Mouse (Mus musculus) neutrophil, adult 59 days (primary cell): Measurements from ENCODE around the gene Gm16503. TPM values are rescaled to one million over a fixed set of nuclear protein-coding genes. Genes with fewer than 3 reads are reported as not detected.

Experiments used
- total RNA-seq, 2 experiments: library from RNA; stranded (reverse); gene quantifications; 1 replicate in 1 of 2; 2 replicates in 1 of 2; pipeline ENCODE4 v1.2.4; 2023

Gm16503 gene
- not detected for total RNA-seq

DNA sequence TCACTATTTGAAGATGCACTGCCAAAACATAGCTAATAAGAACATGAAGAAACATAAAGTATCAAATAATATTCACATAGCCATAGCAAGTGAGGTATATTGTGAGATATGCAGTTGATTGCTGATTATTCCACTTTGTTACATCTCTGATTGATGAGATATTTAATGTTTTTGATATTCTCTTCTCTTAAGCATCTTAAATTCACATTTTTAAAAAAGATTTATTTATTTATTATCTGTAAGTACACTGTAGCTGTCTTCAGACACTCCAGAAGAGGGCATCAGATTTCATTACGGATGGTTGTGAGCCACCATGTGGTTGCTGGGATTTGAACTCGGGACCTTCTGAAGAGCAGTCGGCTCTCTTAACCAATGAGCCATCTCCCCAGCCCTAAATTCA is at the start of gene Gm16503:
Gene Gm16503 (plus strand): TSS at position 301 of the 400 bp plus-strand sequence.

DNA sequence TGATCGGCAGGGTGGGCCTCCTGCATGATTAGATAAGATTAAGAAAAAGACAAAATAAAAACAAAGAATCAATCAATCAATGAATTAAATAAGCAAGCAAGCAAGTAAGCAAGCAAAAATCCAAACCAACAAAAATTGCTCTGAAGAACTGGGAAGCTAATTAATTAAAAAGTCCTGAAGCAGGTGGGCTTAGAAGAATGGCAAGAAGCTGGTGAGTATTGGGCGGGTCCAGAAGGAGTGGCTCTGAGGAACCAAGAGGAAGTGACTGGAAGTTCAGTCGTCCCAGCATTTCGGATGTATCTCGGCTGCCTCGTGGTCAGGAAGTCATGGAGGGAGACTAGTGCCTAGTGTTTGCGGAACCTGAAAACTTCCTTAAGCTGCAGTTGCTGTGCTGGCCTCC is 47.9 kb upstream of the Gm16503 start, which contains the start of gene Zfp982:
Gene Zfp982 (plus strand): TSS at position 301 of the 400 bp plus-strand sequence.

GRCm38 (mm10) chr4:147553071-147553470 is 13.1 kb downstream of the Gm16503 start, which contains the start of gene Zfp985:
Gene Zfp985 (plus strand): TSS chr4:147553277.

Other genes starting within 250 kb of the Gm16503 start
- gene Zfp988, start 234.5 kb upstream of the Gm16503 start, total RNA-seq: not detected
- gene Zfp978, start 178.9 kb upstream of the Gm16503 start, total RNA-seq: not detected
- 1 to 10 TPM in 1 of 2 experiments, not detected in 1; 1.3 TPM for gene Zfp982, start 47.8 kb upstream of the Gm16503 start, total RNA-seq
- gene Zfp985, start 13.1 kb downstream of the Gm16503 start, total RNA-seq: under 1 TPM; 0.18 TPM
- under 1 TPM in 1 of 2 experiments, not detected in 1; 0.22 TPM for gene Zfp979, start 102.3 kb downstream of the Gm16503 start, total RNA-seq
- not detected for gene Zfp534, start 162.3 kb downstream of the Gm16503 start, total RNA-seq